Mouse (Mus musculus): ENCODE data around the gene Tmed8. TPM values are rescaled to one million over a fixed set of nuclear protein-coding genes. Genes with fewer than 3 reads are reported as not detected.
"Not testable (repeated sequence)": the region's sequence is repeated elsewhere in the genome, so short reads cannot be mapped to it uniquely, and the experiment has no call there.

Tmed8 gene
- total and polyA plus RNA-seq, 3 experiments = 2.2 to 32.5 (median 21.6) TPM

- ATAC-seq (ENCODE audit: extremely low read depth, insufficient number of reproducible peaks, low FRiP score, poor library complexity, severe bottlenecking) = no peak
- TF ChIP-seq TAL1 (conservative IDR thresholded peaks at IDR 0.05; ENCODE audit: low read depth, low read length) (no peak), GATA1 (IDR thresholded peaks at IDR 0.05; ENCODE audit: borderline replicate concordance, low read length) (no peak), GATA2 (IDR thresholded peaks at IDR 0.05; ENCODE audit: borderline replicate concordance, low read depth, low read length) (no peak), POLR2AphosphoS5 (IDR thresholded peaks at IDR 0.05; ENCODE audit: insufficient replicate concordance, low read depth, low read length) (no peak), CTCF (IDR thresholded peaks at IDR 0.05; ENCODE audit: low read depth, low read length) (no peak)
These were observed 24.7 kb upstream of the Tmed8 start for GRCm38 (mm10) chr12:87224950-87225349.

DNA sequence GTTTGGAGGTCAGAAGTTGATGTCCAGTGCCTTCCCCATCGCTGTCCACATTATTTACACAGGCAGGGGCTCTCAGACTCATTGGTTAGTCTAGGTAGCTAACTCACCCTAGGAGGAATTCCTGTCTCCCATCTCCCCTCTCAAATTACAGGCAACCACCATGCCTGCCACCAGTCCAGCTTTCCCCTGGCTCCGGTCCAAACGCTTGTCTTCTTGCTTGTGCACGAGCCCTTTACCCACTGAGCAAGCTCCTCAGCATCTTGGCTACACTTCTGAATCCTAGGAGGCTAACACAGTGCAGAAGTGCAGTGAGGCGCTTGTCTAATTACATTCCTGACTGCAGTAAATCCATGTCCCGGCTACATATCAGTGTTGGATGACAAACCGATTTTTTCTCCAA, 19.1 kb upstream of the Tmed8 start:
- Histone ChIP-seq H3K27me3 (ENCODE audit: insufficient read depth, low read length) (peaks cover 7% of the 10 kb centered on the region), H3K4me1 (ENCODE audit: insufficient read depth, low read depth, low read length) (peaks cover 2% of the 10 kb centered on the region; the same call in 1 of the 2 replicates), H3K9me3 (replicated peaks) (no peaks in the 10 kb centered on the region), H3K36me3 (replicated peaks) (no peaks in the 10 kb centered on the region), H3K4me3 (ENCODE audit: low read depth, low read length) (no peak overlapping the region)
- DNase-seq (ENCODE audit: low spot score) = no peak
- ATAC-seq (ENCODE audit: extremely low read depth, insufficient number of reproducible peaks, low FRiP score, poor library complexity, severe bottlenecking) = no peak
- no peak for TF ChIP-seq GATA2 (IDR thresholded peaks at IDR 0.05; ENCODE audit: borderline replicate concordance, low read depth, low read length)
- TF ChIP-seq POLR2AphosphoS5 (IDR thresholded peaks at IDR 0.05; ENCODE audit: insufficient replicate concordance, low read depth, low read length) = no peak
- TF ChIP-seq GATA1 (IDR thresholded peaks at IDR 0.05; ENCODE audit: borderline replicate concordance, low read length) = no peak
- no peak for TF ChIP-seq CTCF (IDR thresholded peaks at IDR 0.05; ENCODE audit: low read depth, low read length)
- no peak for TF ChIP-seq TAL1 (conservative IDR thresholded peaks at IDR 0.05; ENCODE audit: low read depth, low read length)

More at GRCm38 (mm10) chr12:87224950-87225349, 24.7 kb upstream of the Tmed8 start:
- peaks cover 9% of the 10 kb centered on the region for H3K4me1 ChIP-seq (ENCODE audit: insufficient read depth, low read depth, low read length)
- peaks cover 5% of the 10 kb centered on the region for H3K9me3 ChIP-seq (replicated peaks)
- H3K4me3 ChIP-seq (ENCODE audit: low read depth, low read length) = no peak overlapping the region
- no peaks in the 10 kb centered on the region for H3K36me3 ChIP-seq (replicated peaks)
- no peak for DNase-seq (ENCODE audit: low spot score)
- peaks cover 4% of the 10 kb centered on the region; the same call in 1 of the 2 replicates for H3K27me3 ChIP-seq (ENCODE audit: insufficient read depth, low read length)

- no peaks in the 10 kb centered on the region for H3K36me3 ChIP-seq (replicated peaks)
- H3K9me3 ChIP-seq (replicated peaks) = no peaks in the 10 kb centered on the region
- H3K4me1 ChIP-seq (ENCODE audit: insufficient read depth, low read depth, low read length) = peaks cover 9% of the 10 kb centered on the region
- DNase-seq (ENCODE audit: low spot score) (no peak), ATAC-seq (ENCODE audit: extremely low read depth, insufficient number of reproducible peaks, low FRiP score, poor library complexity, severe bottlenecking) (no peak)
- TF ChIP-seq GATA2 (IDR thresholded peaks at IDR 0.05; ENCODE audit: borderline replicate concordance, low read depth, low read length) = no peak
- TF ChIP-seq GATA1 (IDR thresholded peaks at IDR 0.05; ENCODE audit: borderline replicate concordance, low read length) = no peak
- TF ChIP-seq POLR2AphosphoS5 (IDR thresholded peaks at IDR 0.05; ENCODE audit: insufficient replicate concordance, low read depth, low read length) = no peak
- TF ChIP-seq TAL1 (conservative IDR thresholded peaks at IDR 0.05; ENCODE audit: low read depth, low read length) = no peak
- H3K27me3 ChIP-seq (ENCODE audit: insufficient read depth, low read length) = peaks cover 10% of the 10 kb centered on the region
- no peak overlapping the region for H3K4me3 ChIP-seq (ENCODE audit: low read depth, low read length)
These were observed 17.3 kb upstream of the Tmed8 start for GRCm38 (mm10) chr12:87217596-87217995.

- DNase-seq (ENCODE audit: low spot score) (no peak), ATAC-seq (ENCODE audit: extremely low read depth, insufficient number of reproducible peaks, low FRiP score, poor library complexity, severe bottlenecking) (no peak)
- Histone ChIP-seq H3K4me3 (ENCODE audit: low read depth, low read length) (no peak overlapping the region), H3K9me3 (replicated peaks) (no peaks in the 10 kb centered on the region), H3K36me3 (replicated peaks) (no peaks in the 10 kb centered on the region), H3K4me1 (ENCODE audit: insufficient read depth, low read depth, low read length) (peaks cover 7% of the 10 kb centered on the region; the same call in 1 of the 2 replicates), H3K27me3 (ENCODE audit: insufficient read depth, low read length) (peaks cover 12% of the 10 kb centered on the region)
- TF ChIP-seq GATA1 (IDR thresholded peaks at IDR 0.05; ENCODE audit: borderline replicate concordance, low read length) = no peak
- TF ChIP-seq CTCF (IDR thresholded peaks at IDR 0.05; ENCODE audit: low read depth, low read length) = no peak
- TF ChIP-seq TAL1 (conservative IDR thresholded peaks at IDR 0.05; ENCODE audit: low read depth, low read length) = no peak
- TF ChIP-seq GATA2 (IDR thresholded peaks at IDR 0.05; ENCODE audit: borderline replicate concordance, low read depth, low read length) = no peak
- TF ChIP-seq POLR2AphosphoS5 (IDR thresholded peaks at IDR 0.05; ENCODE audit: insufficient replicate concordance, low read depth, low read length) = no peak
These were observed 15.8 kb upstream of the Tmed8 start for GRCm38 (mm10) chr12:87216053-87216452.

- no peak for TF ChIP-seq GATA1 (IDR thresholded peaks at IDR 0.05; ENCODE audit: borderline replicate concordance, low read length)
- no peak for TF ChIP-seq GATA2 (IDR thresholded peaks at IDR 0.05; ENCODE audit: borderline replicate concordance, low read depth, low read length)
- TF ChIP-seq CTCF (IDR thresholded peaks at IDR 0.05; ENCODE audit: low read depth, low read length) = no peak
- no peak for TF ChIP-seq POLR2AphosphoS5 (IDR thresholded peaks at IDR 0.05; ENCODE audit: insufficient replicate concordance, low read depth, low read length)
- no peak for TF ChIP-seq TAL1 (conservative IDR thresholded peaks at IDR 0.05; ENCODE audit: low read depth, low read length)
- no peak overlapping the region for H3K4me3 ChIP-seq (ENCODE audit: low read depth, low read length)
- no peak; the same call in 1 of the 2 replicates for ATAC-seq (ENCODE audit: extremely low read depth, insufficient number of reproducible peaks, low FRiP score, poor library complexity, severe bottlenecking)
- H3K36me3 ChIP-seq (replicated peaks) = no peaks in the 10 kb centered on the region
- no peak for DNase-seq (ENCODE audit: low spot score)
- H3K27me3 ChIP-seq (ENCODE audit: insufficient read depth, low read length) = peaks cover 5% of the 10 kb centered on the region; the same call in 1 of the 2 replicates
- H3K4me1 ChIP-seq (ENCODE audit: insufficient read depth, low read depth, low read length) = peaks cover 7% of the 10 kb centered on the region; the same call in 1 of the 2 replicates
- no peaks in the 10 kb centered on the region for H3K9me3 ChIP-seq (replicated peaks)
These were observed 12.8 kb upstream of the Tmed8 start for GRCm38 (mm10) chr12:87212844-87213606.

- H3K4me3 ChIP-seq (ENCODE audit: low read depth, low read length); ATAC-seq (ENCODE audit: extremely low read depth, insufficient number of reproducible peaks, low FRiP score, poor library complexity, severe bottlenecking); H3K27me3 ChIP-seq (ENCODE audit: insufficient read depth, low read length); H3K4me1 ChIP-seq (ENCODE audit: insufficient read depth, low read depth, low read length); H3K9me3 ChIP-seq (replicated peaks); H3K36me3 ChIP-seq (replicated peaks); DNase-seq (ENCODE audit: low spot score): not testable (repeated sequence)
These were observed 5.5 kb upstream of the Tmed8 start for GRCm38 (mm10) chr12:87205789-87206188.

Measured in G1E (cell line).